Mouse (Mus musculus) olfactory bulb, adult 2 months (tissue): ENCODE results near the gene Slc38a8.

Experiments used
- CTCF ChIP-seq: fragments of 200-500 bp; IDR thresholded peaks from 2 replicates; pipeline ENCODE4 v1.5.1; 2012; ENCODE audit warnings: low read depth, mild to moderate bottlenecking, low read length, moderate library complexity; ENCODE audit not compliant: insufficient read depth
- POLR2A ChIP-seq: fragments of 200-500 bp; IDR thresholded peaks from 2 replicates; pipeline ENCODE4 v1.6.1; 2012; ENCODE audit warnings: mild to moderate bottlenecking, low read depth, low read length, moderate library complexity; ENCODE audit not compliant: insufficient read depth

- TF ChIP-seq POLR2A = no peak
- peak; percentile 54; the same call in 1 of the 2 replicates for TF ChIP-seq CTCF
Measured at GRCm38 (mm10) chr8:119496848-119497247, 4.7 kb downstream of the Slc38a8 start.
